Mouse (Mus musculus): ENCODE measurements around the gene B3galt4. TPM values are rescaled to one million over a fixed set of nuclear protein-coding genes. Genes with fewer than 3 reads are reported as not detected.
A peak's percentile ranks its signal among the peaks of the same experiment; 100 is the strongest.

B3galt4 gene
- polyA plus RNA-seq, 1 experiment from 2014 or later = 3.6 TPM

- Histone ChIP-seq H3K4me3 (peak overlapping the region; percentile 67; the same call in 1 of the 2 replicates), H3K36me3 (replicated peaks) (no peaks in the 10 kb centered on the region), H3K27ac (replicated peaks) (peak overlapping the region; percentile 90), H3K27me3 (replicated peaks; ENCODE audit: low read depth, poor library complexity, severe bottlenecking) (peaks cover 56% of the 10 kb centered on the region), H3K9me3 (no peaks in the 10 kb centered on the region), H3K4me1 (peaks cover 38% of the 10 kb centered on the region)
- no peak for DNase-seq (ENCODE audit: low spot score)
- WGBS = 79% methylated on average over 19 of the region's 19 CpGs
Measured at GRCm38 (mm10) chr17:33980181-33981035, 29.1 kb upstream of the B3galt4 start.

- Histone ChIP-seq H3K27me3 (replicated peaks; ENCODE audit: low read depth, poor library complexity, severe bottlenecking) (peaks cover 58% of the 10 kb centered on the region), H3K4me1 (peaks cover 38% of the 10 kb centered on the region), H3K9me3 (no peaks in the 10 kb centered on the region), H3K27ac (replicated peaks) (no peak overlapping the region), H3K36me3 (replicated peaks) (no peaks in the 10 kb centered on the region), H3K4me3 (no peak overlapping the region)
- WGBS = 72% methylated on average over 6 of the region's 6 CpGs
- no peak for DNase-seq (ENCODE audit: low spot score)
Measured at GRCm38 (mm10) chr17:33979512-33980050, 28.3 kb upstream of the B3galt4 start.

- Histone ChIP-seq H3K27me3 (replicated peaks; ENCODE audit: low read depth, poor library complexity, severe bottlenecking) (peaks cover 58% of the 10 kb centered on the region), H3K4me3 (peak overlapping the region; percentile 60), H3K4me1 (peaks cover 38% of the 10 kb centered on the region), H3K27ac (replicated peaks) (peak overlapping the region; percentile 51), H3K9me3 (no peaks in the 10 kb centered on the region), H3K36me3 (replicated peaks) (no peaks in the 10 kb centered on the region)
- DNase-seq (ENCODE audit: low spot score) = peak; percentile 64
- under 1% methylated on average over 17 of the region's 17 CpGs for WGBS
Measured at GRCm38 (mm10) chr17:33978631-33979031, 27.3 kb upstream of the B3galt4 start.

- Histone ChIP-seq H3K9me3 (no peaks in the 10 kb centered on the region), H3K4me3 (peak overlapping the region; percentile 60), H3K36me3 (replicated peaks) (no peaks in the 10 kb centered on the region), H3K27me3 (replicated peaks; ENCODE audit: low read depth, poor library complexity, severe bottlenecking) (peaks cover 58% of the 10 kb centered on the region), H3K27ac (replicated peaks) (peak overlapping the region; percentile 51), H3K4me1 (peaks cover 38% of the 10 kb centered on the region)
- WGBS = 2% methylated on average over 57 of the region's 57 CpGs
- peak; percentile 28 for DNase-seq (ENCODE audit: low spot score)
Measured at GRCm38 (mm10) chr17:33977861-33978557, 26.7 kb upstream of the B3galt4 start.

- H3K4me3 ChIP-seq = no peak overlapping the region
- DNase-seq (ENCODE audit: low spot score) = no peak
- H3K27ac ChIP-seq (replicated peaks) = no peak overlapping the region
- H3K4me1 ChIP-seq = peaks cover 10% of the 10 kb centered on the region
- WGBS = 61% methylated on average over 3 of the region's 3 CpGs
- peaks cover 34% of the 10 kb centered on the region for H3K27me3 ChIP-seq (replicated peaks; ENCODE audit: low read depth, poor library complexity, severe bottlenecking)
- H3K9me3 ChIP-seq = 0 out of 2 replicates have a peak, but pooled peaks cover 3% of the 10 kb centered on the region
- no peaks in the 10 kb centered on the region for H3K36me3 ChIP-seq (replicated peaks)
Measured at GRCm38 (mm10) chr17:33973572-33973971, 22.3 kb upstream of the B3galt4 start.

- 6% methylated on average over 1 of the region's 1 CpGs for WGBS
- H3K27me3 ChIP-seq (replicated peaks; ENCODE audit: low read depth, poor library complexity, severe bottlenecking) = peaks cover 25% of the 10 kb centered on the region
- DNase-seq (ENCODE audit: low spot score) = peak; percentile 69
Measured at GRCm38 (mm10) chr17:33972691-33973090, 21.4 kb upstream of the B3galt4 start.

GRCm38 (mm10) chr17:33969394-33969793, 18.1 kb upstream of the B3galt4 start:
- Histone ChIP-seq H3K4me3 (no peak overlapping the region), H3K4me1 (no peaks in the 10 kb centered on the region), H3K27ac (replicated peaks) (no peak overlapping the region), H3K27me3 (replicated peaks; ENCODE audit: low read depth, poor library complexity, severe bottlenecking) (no peaks in the 10 kb centered on the region), H3K9me3 (0 out of 2 replicates have a peak, but pooled peaks cover 3% of the 10 kb centered on the region), H3K36me3 (replicated peaks) (peaks cover 22% of the 10 kb centered on the region)
- no peak for DNase-seq (ENCODE audit: low spot score)
- 76% methylated on average over 4 of the region's 4 CpGs for WGBS

More at GRCm38 (mm10) chr17:33972691-33973090, 21.4 kb upstream of the B3galt4 start:
- Histone ChIP-seq H3K36me3 (replicated peaks) (no peaks in the 10 kb centered on the region), H3K27ac (replicated peaks) (no peak overlapping the region), H3K4me1 (peaks cover 1% of the 10 kb centered on the region), H3K4me3 (no peak overlapping the region), H3K9me3 (0 out of 2 replicates have a peak, but pooled peaks cover 3% of the 10 kb centered on the region)

- Histone ChIP-seq H3K27me3 (replicated peaks; ENCODE audit: low read depth, poor library complexity, severe bottlenecking) (no peaks in the 10 kb centered on the region), H3K36me3 (replicated peaks) (peaks cover 25% of the 10 kb centered on the region), H3K4me1 (no peaks in the 10 kb centered on the region), H3K27ac (replicated peaks) (no peak overlapping the region), H3K9me3 (0 out of 2 replicates have a peak, but pooled peaks cover 3% of the 10 kb centered on the region), H3K4me3 (no peak overlapping the region)
- DNase-seq (ENCODE audit: low spot score) = no peak
- 36% methylated on average over 5 of the region's 5 CpGs for WGBS
Measured at GRCm38 (mm10) chr17:33968927-33969326, 17.6 kb upstream of the B3galt4 start.

- Histone ChIP-seq H3K36me3 (replicated peaks) (peaks cover 30% of the 10 kb centered on the region), H3K9me3 (0 out of 2 replicates have a peak, but pooled peaks cover 3% of the 10 kb centered on the region), H3K4me1 (no peaks in the 10 kb centered on the region), H3K27ac (replicated peaks) (no peak overlapping the region), H3K4me3 (no peak overlapping the region), H3K27me3 (replicated peaks; ENCODE audit: low read depth, poor library complexity, severe bottlenecking) (no peaks in the 10 kb centered on the region)
- DNase-seq (ENCODE audit: low spot score) = peak; percentile 87
- 4% methylated on average over 9 of the region's 9 CpGs for WGBS
Measured at GRCm38 (mm10) chr17:33968489-33968888, 17.2 kb upstream of the B3galt4 start.

- H3K27ac ChIP-seq (replicated peaks) = no peak overlapping the region
- H3K27me3 ChIP-seq (replicated peaks; ENCODE audit: low read depth, poor library complexity, severe bottlenecking) = no peaks in the 10 kb centered on the region
- 87% methylated on average over 16 of the region's 16 CpGs for WGBS
- H3K9me3 ChIP-seq = 0 out of 2 replicates have a peak, but pooled peaks cover 3% of the 10 kb centered on the region
- no peaks in the 10 kb centered on the region for H3K4me1 ChIP-seq
- no peak for DNase-seq (ENCODE audit: low spot score)
- H3K36me3 ChIP-seq (replicated peaks) = peaks cover 54% of the 10 kb centered on the region
- H3K4me3 ChIP-seq = no peak overlapping the region
Measured at GRCm38 (mm10) chr17:33965846-33966550, 14.7 kb upstream of the B3galt4 start.

GRCm38 (mm10) chr17:33965082-33965845, 14.0 kb upstream of the B3galt4 start:
- H3K36me3 ChIP-seq (replicated peaks) = peaks cover 62% of the 10 kb centered on the region
- H3K9me3 ChIP-seq = 0 out of 2 replicates have a peak, but pooled peaks cover 2% of the 10 kb centered on the region
- H3K4me1 ChIP-seq = no peaks in the 10 kb centered on the region
- H3K4me3 ChIP-seq = no peak overlapping the region
- DNase-seq (ENCODE audit: low spot score) = no peak
- WGBS = 91% methylated on average over 17 of the region's 17 CpGs
- no peaks in the 10 kb centered on the region for H3K27me3 ChIP-seq (replicated peaks; ENCODE audit: low read depth, poor library complexity, severe bottlenecking)
- H3K27ac ChIP-seq (replicated peaks) = no peak overlapping the region
